Mouse (Mus musculus) kidney, postnatal 0 days (tissue): ENCODE data around the gene 4921524J17Rik. TPM values are rescaled to one million over a fixed set of nuclear protein-coding genes. Genes with fewer than 3 reads are reported as not detected.

Experiments
- ATAC-seq: fragments of 200-750 bp; cut with Nextera tagmentation; replicated peaks from 2 replicates; pipeline ENCODE4 v1.8.0; 2017; ENCODE audit warnings: low read depth, moderate number of reproducible peaks, moderate TSS enrichment, moderate library complexity; ENCODE audit not compliant: low FRiP score
- DNase-seq: peaks from one replicate; pipeline ENCODE4 v3.0.0-alpha.2; 2016; ENCODE audit warnings: low spot score
- H3K27ac ChIP-seq: fragments of 300-500 bp; sonication (generic); 2 replicates; pipeline ENCODE4 v1.5.1; 2014; ENCODE audit warnings: mild to moderate bottlenecking
- H3K27me3 ChIP-seq: fragments of 300-500 bp; sonication (generic); 2 replicates; pipeline ENCODE4 v1.6.1; 2014; ENCODE audit warnings: low read length, mixed read lengths; ENCODE audit not compliant: insufficient read depth
- H3K36me3 ChIP-seq: fragments of 300-500 bp; sonication (generic); 2 replicates; pipeline ENCODE4 v1.6.1; 2014; ENCODE audit warnings: low read length, mixed read lengths; ENCODE audit not compliant: insufficient read depth
- H3K4me1 ChIP-seq: fragments of 300-500 bp; sonication (generic); replicated peaks from 2 replicates; pipeline ENCODE4 v1.6.1; 2014; ENCODE audit warnings: antibody characterized with exemption, low read length, mixed read lengths; ENCODE audit not compliant: insufficient read depth
- H3K4me2 ChIP-seq: fragments of 300-500 bp; sonication (generic); 2 replicates; pipeline ENCODE4 v1.6.1; 2014; ENCODE audit warnings: mild to moderate bottlenecking, low read length, moderate library complexity, mixed read lengths
- H3K4me3 ChIP-seq: fragments of 300-500 bp; sonication (generic); replicated peaks from 2 replicates; pipeline ENCODE4 v1.5.1; 2014; ENCODE audit warnings: low read depth, low read length
- H3K9ac ChIP-seq: fragments of 300-500 bp; sonication (generic); 2 replicates; pipeline ENCODE4 v1.6.1; 2014; ENCODE audit warnings: low read depth, low read length
- H3K9me3 ChIP-seq: fragments of 300-500 bp; sonication (generic); replicated peaks from 2 replicates; pipeline ENCODE4 v1.6.1; 2016; ENCODE audit warnings: low read length, inconsistent platforms, mixed read lengths
- CTCF ChIP-seq: IDR thresholded peaks from 2 replicates; pipeline ENCODE4 v1.5.1; 2016; ENCODE audit warnings: antibody characterized with exemption, low read depth, mild to moderate bottlenecking, moderate library complexity
- WGBS: fragments of 180-500 bp; shearing (Covaris S2); extraction: QIAGEN DNeasy Blood & Tissue Kit; methylation state at CpG from one replicate; pipeline ENCODE4 v1.1.7; 2014; 5-methylcytosine and 5-hydroxymethylcytosine counted together
- polyA plus RNA-seq: library from polyadenylated mRNA; unstranded; fragments of >200 nt; fragmentation: Nextera tagmentation; extraction: Ambion mirVana; gene quantifications from 2 replicates; pipeline ENCODE4 v1.2.1, GENCODE M21; 2015

4921524J17Rik gene
- polyA plus RNA-seq, 1 experiment from 2014 or later, result 46.8 TPM

- no peak overlapping the region for H3K4me3 ChIP-seq
- H3K9me3 ChIP-seq, result no peaks in the 10 kb centered on the region
- ATAC-seq, result no peak
- DNase-seq, result peak; percentile 19
- no peaks in the 10 kb centered on the region for H3K4me1 ChIP-seq
- peak; percentile 56 for TF ChIP-seq CTCF
- H3K36me3 ChIP-seq, result no peaks in the 10 kb centered on the region
- H3K27ac ChIP-seq, result no peak overlapping the region
- WGBS, result 81% methylated on average over 3 of the region's 3 CpGs
- no peak overlapping the region for H3K9ac ChIP-seq
- no peak overlapping the region for H3K4me2 ChIP-seq
- H3K27me3 ChIP-seq, result no peaks in the 10 kb centered on the region
Observed at GRCm38 (mm10) chr8:85461377-85461776, 28.7 kb upstream of the 4921524J17Rik start.

- Histone ChIP-seq H3K4me1 (no peaks in the 10 kb centered on the region), H3K27me3 (no peaks in the 10 kb centered on the region), H3K27ac (no peak overlapping the region), H3K9me3 (no peaks in the 10 kb centered on the region), H3K4me3 (no peak overlapping the region), H3K36me3 (no peaks in the 10 kb centered on the region), H3K4me2 (no peak overlapping the region), H3K9ac (no peak overlapping the region)
- peak; percentile 57 for DNase-seq
- peak; percentile 59 for TF ChIP-seq CTCF
- 28% methylated on average over 5 of the region's 5 CpGs for WGBS
- no peak for ATAC-seq
Observed at GRCm38 (mm10) chr8:85460804-85461203, 28.2 kb upstream of the 4921524J17Rik start.

DNA sequence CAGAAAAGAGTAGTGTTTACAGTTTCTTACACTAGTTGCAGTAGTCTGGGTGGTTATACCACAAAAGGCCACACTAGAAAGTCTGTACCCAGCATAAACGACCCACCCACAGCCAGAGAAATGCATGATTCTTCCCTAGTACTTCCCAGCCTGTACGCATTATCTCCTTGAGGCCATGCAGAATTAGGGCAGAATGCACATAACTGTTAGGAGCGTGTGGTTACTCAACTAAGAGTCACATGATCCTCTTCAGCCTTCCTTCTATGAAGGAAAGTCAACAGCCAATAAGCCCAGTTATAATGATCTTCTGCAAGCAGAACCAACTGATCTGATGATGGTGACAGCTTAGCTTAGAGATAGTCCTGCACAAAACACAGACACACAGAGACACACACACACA lies 26.9 kb upstream of the 4921524J17Rik start:
- Histone ChIP-seq H3K9me3 (no peaks in the 10 kb centered on the region), H3K4me2 (no peak overlapping the region), H3K4me3 (no peak overlapping the region), H3K9ac (no peak overlapping the region), H3K27me3 (no peaks in the 10 kb centered on the region), H3K36me3 (no peaks in the 10 kb centered on the region), H3K27ac (no peak overlapping the region), H3K4me1 (no peaks in the 10 kb centered on the region)
- DNase-seq (no peak), ATAC-seq (no peak)
- 75% methylated on average over 3 of the region's 3 CpGs for whole genome bisulfite sequencing
- TF ChIP-seq CTCF, result no peak

DNA sequence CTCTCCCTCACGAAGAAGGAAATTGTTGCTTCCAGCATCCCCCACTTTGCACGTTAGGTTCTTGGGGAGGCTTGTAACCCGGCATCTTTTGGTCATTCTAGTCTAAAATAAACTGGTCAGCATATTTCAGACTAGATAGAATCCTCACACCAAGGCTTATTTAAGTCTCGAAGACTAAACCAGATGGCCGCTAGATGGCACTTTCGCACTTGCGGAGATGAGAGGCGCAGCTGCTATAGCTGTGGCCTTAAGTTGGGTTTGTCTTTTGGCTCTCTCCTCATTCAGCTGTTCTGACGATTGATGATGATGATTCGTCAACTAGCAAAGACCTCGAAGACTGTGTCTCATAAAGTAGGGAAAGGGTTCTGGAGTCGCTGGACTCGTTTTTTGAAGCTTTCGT lies 23.9 kb upstream of the 4921524J17Rik start:
- Histone ChIP-seq H3K27me3 (no peaks in the 10 kb centered on the region), H3K36me3 (no peaks in the 10 kb centered on the region), H3K9me3 (no peaks in the 10 kb centered on the region), H3K4me1 (no peaks in the 10 kb centered on the region), H3K9ac (no peak overlapping the region), H3K27ac (no peak overlapping the region), H3K4me2 (no peak overlapping the region), H3K4me3 (no peak overlapping the region)
- WGBS, result 8% methylated on average over 14 of the region's 14 CpGs
- DNase-seq, result peak; percentile 94
- peak; percentile 90 for TF ChIP-seq CTCF
- no peak for ATAC-seq

DNA sequence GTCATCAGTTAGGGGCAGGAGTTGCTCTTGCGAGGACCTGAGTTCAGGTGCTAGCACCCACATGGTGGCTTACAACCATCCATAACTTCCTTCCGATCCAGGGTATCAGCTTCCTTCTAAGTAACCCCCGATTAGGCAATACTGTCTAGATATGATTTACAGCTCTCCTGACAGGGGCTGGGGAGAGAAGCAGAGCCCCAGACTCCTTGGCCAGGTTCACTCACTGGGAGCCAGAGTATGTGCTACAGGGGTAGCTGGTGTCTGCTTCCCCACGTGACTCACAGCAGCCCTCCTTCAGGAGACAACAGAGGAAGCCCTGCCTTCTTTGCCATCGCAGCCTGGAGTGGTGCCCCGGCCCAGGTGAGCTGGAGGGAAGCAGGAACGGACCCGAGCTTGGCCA lies 22.1 kb upstream of the 4921524J17Rik start:
- Histone ChIP-seq H3K27ac (no peak overlapping the region), H3K4me3 (no peak overlapping the region), H3K36me3 (no peaks in the 10 kb centered on the region), H3K9me3 (no peaks in the 10 kb centered on the region), H3K27me3 (no peaks in the 10 kb centered on the region), H3K4me1 (no peaks in the 10 kb centered on the region), H3K4me2 (no peak overlapping the region), H3K9ac (no peak overlapping the region)
- DNase-seq, result no peak
- no peak for ATAC-seq
- 64% methylated on average over 8 of the region's 8 CpGs for WGBS
- TF ChIP-seq CTCF, result no peak

- no peak for TF ChIP-seq CTCF
- DNase-seq (no peak), ATAC-seq (no peak)
- H3K4me1 ChIP-seq, result no peaks in the 10 kb centered on the region
- H3K9me3 ChIP-seq, result no peaks in the 10 kb centered on the region
- H3K4me3 ChIP-seq, result no peak overlapping the region
- 91% methylated on average over 2 of the region's 2 CpGs for WGBS
- no peaks in the 10 kb centered on the region for H3K27me3 ChIP-seq
- no peak overlapping the region for H3K27ac ChIP-seq
- H3K4me2 ChIP-seq, result no peak overlapping the region
- no peaks in the 10 kb centered on the region for H3K36me3 ChIP-seq
- H3K9ac ChIP-seq, result no peak overlapping the region
Observed at GRCm38 (mm10) chr8:85453256-85453655, 20.6 kb upstream of the 4921524J17Rik start.

DNA sequence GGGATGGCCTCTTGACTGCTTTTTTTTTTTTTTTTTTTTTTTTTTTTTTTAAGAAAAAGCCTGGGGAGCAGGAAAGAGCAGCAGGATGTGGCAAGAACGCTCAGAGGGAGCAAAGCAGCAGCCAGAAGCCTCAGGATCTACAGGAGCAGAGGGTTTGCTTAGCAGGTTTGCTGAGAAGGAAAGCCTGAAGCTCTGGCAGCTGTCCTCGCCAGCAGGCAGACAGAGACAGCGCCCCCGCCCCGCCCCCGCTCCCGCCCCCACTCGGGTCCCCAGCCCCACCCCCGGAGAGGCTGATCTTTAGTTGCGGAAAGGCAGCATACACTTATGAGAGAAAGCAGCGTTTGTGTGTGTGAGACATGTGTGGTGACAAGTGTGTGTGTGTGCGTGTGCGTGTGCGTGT lies 19.7 kb upstream of the 4921524J17Rik start:
- no peak for TF ChIP-seq CTCF
- Histone ChIP-seq H3K4me3 (no peak overlapping the region), H3K27me3 (no peaks in the 10 kb centered on the region), H3K9me3 (no peaks in the 10 kb centered on the region), H3K4me2 (peak overlapping the region; percentile 46), H3K4me1 (no peaks in the 10 kb centered on the region), H3K36me3 (no peaks in the 10 kb centered on the region), H3K9ac (0 out of 2 replicates have a peak overlapping the region, but pooled peaks have one; percentile 35), H3K27ac (no peak overlapping the region)
- ATAC-seq, result no peak
- peak; percentile 27 for DNase-seq
- WGBS, result 21% methylated on average over 14 of the region's 14 CpGs
